8 mouse cellular contexts compared by ENCODE assay signal in the genomic region with DNA sequence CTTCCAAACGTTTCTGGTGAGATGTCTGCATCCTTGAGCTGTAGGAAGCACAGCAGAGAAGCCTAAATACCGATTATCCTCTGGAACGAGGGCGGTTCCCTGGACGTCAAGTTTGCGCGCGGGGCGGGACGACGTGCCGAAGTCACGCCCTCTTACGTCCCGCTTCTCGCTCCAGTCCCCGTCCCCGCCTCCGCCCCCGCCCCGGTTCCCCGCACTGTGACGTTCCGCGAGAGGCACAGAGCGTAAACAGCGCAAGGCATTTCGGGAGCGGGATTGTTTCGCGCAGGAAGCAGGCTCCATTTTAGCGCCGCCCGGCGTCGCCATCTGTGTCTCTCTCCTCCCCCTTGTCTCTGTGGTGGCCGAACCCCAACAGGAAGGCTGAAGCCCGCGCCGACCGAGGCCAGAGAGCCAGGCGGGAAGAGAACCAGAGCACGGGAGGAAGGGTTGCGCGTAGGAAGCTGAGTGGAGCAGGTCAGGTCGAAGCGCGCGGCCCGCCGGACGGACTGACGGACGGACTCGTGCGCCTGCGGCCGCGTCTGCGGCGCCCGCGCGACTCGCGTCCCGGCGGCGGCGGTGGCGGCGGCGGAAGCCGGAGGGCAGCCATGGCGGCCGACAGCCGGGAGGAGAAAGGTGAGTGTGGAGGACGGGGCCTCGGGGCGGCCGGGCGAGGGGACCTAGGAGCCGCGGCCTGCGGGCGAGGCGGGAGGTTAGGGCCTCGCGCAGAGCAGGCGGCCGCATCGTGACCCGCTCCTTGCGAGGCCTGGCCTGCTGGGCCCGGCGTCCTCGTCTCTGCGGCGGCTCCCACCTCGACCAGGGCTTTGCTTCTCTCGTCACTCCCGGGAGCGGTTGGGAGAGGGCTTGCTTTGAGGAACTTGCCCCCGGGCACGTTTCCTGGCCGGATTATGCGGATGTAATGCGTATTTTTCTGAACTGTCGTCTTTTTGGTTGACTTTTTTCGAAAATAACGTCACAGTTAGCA. TPM values are rescaled to one million over a fixed set of nuclear protein-coding genes. Genes with fewer than 3 reads are reported as not detected.
DNase-seq lines count a peak whose midpoint lies in the region; ATAC-seq lines count a peak whose summit lies in the region.

TSS of gene Ythdc1 (plus strand) at position 260 of the 979 bp plus-strand sequence.

- peak within 1 kb of the TSS; percentile 65 for H3K4me3 ChIP-seq in intestine, embryonic 14.5 days (ENCODE audit: low read depth, low read length)

- H3K4me2 ChIP-seq in intestine, embryonic 14.5 days (ENCODE audit: low read length), result peak within 1 kb of the TSS; percentile 92

- H3K27ac ChIP-seq in intestine, embryonic 14.5 days (ENCODE audit: low read depth), result peak within 1 kb of the TSS; percentile 97

- H3K36me3 ChIP-seq in intestine, embryonic 14.5 days (ENCODE audit: control insufficient read depth, insufficient read depth, low read length), result peaks cover 2% of the 10 kb centered on the region; the same call in 1 of the 2 replicates

- no peaks in the 10 kb centered on the region for H3K9me3 ChIP-seq in intestine, embryonic 14.5 days (ENCODE audit: control insufficient read depth, low read length)

- peak; percentile 98 for ATAC-seq in intestine, embryonic 14.5 days (replicated peaks; ENCODE audit: low FRiP score, low TSS enrichment, low read depth)

- intact Hi-C loops in left cerebral cortex, postnatal 14 days (cut with DNase I), result loop anchor here (10.0 kb wide), 1 partner anchor 619 kb away; no protein-coding TSS in a partner anchor

- peak within 1 kb of the TSS; percentile 99 for H3K9ac ChIP-seq in intestine, embryonic 14.5 days (ENCODE audit: low read length)

- DNase-seq in adrenal gland, adult 18-20 months (ENCODE audit: low spot score in 2 of 2), result peak; percentile 89 to 91
- peak; percentile 97 for DNase-seq in embryo, embryonic 11 days
- peak; percentile 95 for DNase-seq in gastrocnemius, postnatal 25 days
- peak; percentile 93 for DNase-seq in intestine, embryonic 14.5 days (ENCODE audit: low spot score)
- DNase-seq in left cerebral cortex, postnatal 14 days (ENCODE audit: low spot score in 2 of 2), result peak; percentile 95
- peak; percentile 96 for DNase-seq in mesoderm, embryonic 11.5 days (ENCODE audit: low read depth, low spot score)
- DNase-seq in right cerebral cortex, postnatal 36 days (ENCODE audit: low spot score in 2 of 2), result peak; percentile 91 to 94
- peak; percentile 95 for DNase-seq in yolk sac, embryonic 10.5 days (ENCODE audit: low spot score)

- peaks cover 5% of the 10 kb centered on the region; the same call in 1 of the 2 replicates for H3K4me1 ChIP-seq in intestine, embryonic 14.5 days (replicated peaks; ENCODE audit: control insufficient read depth, insufficient read depth, low read length)

- WGBS in intestine, embryonic 14.5 days, result under 1% methylated on average over 85 of the region's 111 CpGs

- H3K27me3 ChIP-seq in intestine, embryonic 14.5 days (replicated peaks; ENCODE audit: control insufficient read depth, insufficient read depth, low read length), result no peaks in the 10 kb centered on the region

RNA-seq across cellular contexts. Expression of gene Ythdc1, which starts in this region (rescaled TPM):
- total RNA-seq in adrenal gland, adult 18-20 months (2021), result 10 to 100 TPM; 58.3 to 72.1 TPM
- 10 to 100 TPM; 21.7 to 22.0 TPM for total RNA-seq in gastrocnemius, postnatal 25 days (2021)
- polyA plus RNA-seq in intestine, embryonic 14.5 days (2014; fragmentation: Nextera tagmentation; extraction: Ambion mirVana), result 43.0 and 45.1 TPM in 2 replicates
- total RNA-seq in left cerebral cortex, postnatal 14 days (2021), result 10 to 100 TPM; 53.9 to 54.4 TPM

Comparison
In these comparisons a context has a peak if more than half of its experiments do, and no peak if none do; other contexts are left out.
1. Peak in every context shown above with its lines: DNase-seq, ATAC-seq, H3K4me3 ChIP-seq and H3K27ac ChIP-seq.